Mouse (Mus musculus) CD4-positive, CD25-positive, alpha-beta regulatory T cell, adult 2 months (primary cell): Measurements from ENCODE around the gene Erp44.
A peak's percentile ranks its signal among the peaks of the same experiment; 100 is the strongest.

Source experiments
- DNase-seq: peaks from one replicate; pipeline ENCODE4 v3.0.0-alpha.2; 2012; ENCODE audit warnings: low read depth, low spot score

The Erp44 gene

DNA sequence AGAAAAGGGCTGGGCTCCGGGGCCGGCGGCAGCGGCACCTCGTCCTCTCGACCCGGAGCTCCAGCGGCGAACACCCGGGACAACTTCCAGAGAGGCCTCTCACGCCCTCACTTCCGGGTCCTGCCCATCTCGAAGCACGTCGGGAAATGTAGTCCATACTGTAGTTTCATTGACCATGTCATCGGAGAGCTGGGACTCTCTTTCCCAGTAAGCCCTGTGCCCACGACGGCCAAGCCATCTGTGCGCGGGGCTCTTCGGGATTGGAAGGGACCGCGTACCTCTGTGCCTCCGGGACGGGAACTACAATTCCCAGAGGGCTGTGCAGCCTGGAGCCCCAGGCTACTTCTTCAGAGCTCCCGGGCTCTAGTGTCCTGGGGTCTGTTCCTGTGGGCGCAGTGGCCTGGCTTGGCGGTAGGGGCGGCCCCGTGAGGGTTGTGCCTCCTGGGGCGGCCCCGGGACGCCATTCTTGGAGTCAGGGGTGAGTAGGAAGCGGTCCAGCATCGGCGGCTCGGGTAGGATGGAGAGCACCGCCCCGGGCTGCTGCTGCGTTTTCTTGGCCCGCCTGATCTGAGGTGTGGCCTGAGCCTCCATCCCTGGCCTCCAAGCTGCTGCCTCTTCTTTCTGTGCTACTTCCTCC, at the start of gene Erp44, which contains the start of gene Invs:
Gene Erp44 (minus strand): TSS at position 61 of the 637 bp plus-strand sequence.
Gene Invs (plus strand): TSS at position 263 of the 637 bp plus-strand sequence.
- DNase-seq = peak; percentile 96

DNA sequence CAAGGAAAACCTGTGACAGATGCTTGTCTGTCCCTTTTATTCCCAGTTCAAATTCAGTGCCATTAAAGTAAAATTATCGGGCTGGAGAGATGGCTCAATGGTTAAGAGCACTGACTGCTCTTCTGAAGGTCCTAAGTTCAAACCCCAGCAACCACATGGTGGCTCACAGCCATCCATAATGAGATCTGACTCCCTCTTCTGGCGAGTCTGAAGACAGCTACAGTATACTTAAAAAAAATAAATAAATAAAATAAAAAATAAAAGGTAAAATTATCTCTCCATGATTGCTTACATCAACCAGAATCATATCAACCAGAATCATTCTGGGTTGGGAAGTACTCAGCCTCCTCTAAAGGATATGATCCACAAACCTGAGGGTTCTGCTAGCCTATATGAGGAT, 48.7 kb upstream of the Erp44 start:
- DNase-seq = no peak

GRCm38 (mm10) chr4:48327192-48327591, 47.8 kb upstream of the Erp44 start:
- DNase-seq = no peak

DNA sequence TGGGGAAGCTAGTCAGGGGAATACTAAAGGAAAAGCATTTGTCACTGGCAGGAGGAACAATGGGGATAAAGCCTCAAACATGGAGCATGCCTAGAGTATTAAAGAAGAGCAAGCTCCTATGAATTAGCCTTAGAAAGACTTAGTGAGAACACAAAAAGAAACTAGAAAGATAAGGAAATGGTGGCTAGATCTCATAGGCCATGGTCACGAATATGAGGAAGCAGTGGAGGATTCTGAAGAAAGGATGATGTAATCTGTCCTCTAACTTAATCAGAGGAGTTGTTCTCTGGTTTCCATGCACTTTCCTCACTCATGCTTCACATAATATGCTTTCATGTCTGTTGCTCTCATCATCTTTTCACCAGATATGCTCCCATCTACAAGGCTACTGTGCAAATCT, 42.7 kb upstream of the Erp44 start:
- DNase-seq = no peak

DNA sequence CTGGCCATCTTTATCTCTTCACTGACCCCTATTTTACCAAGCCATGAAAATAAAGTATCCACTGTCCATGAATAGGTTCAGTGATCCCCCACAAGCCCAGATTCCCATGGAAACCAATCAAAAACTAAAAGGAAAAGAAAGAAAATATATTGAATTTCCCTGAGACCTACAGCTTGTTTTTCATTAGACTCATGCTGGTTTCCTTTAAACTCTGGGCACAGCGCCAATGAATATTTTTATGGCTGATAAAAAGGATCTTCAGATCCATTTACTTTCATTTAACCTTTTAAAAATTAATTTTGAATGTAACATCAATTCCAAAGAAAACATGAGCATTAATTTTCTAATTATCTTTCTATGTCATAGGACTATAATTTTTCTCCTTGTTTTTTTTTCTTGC, 41.9 kb upstream of the Erp44 start:
- DNase-seq = no peak

- DNase-seq = no peak
Observed at GRCm38 (mm10) chr4:48316036-48316435, 36.7 kb upstream of the Erp44 start.

DNA sequence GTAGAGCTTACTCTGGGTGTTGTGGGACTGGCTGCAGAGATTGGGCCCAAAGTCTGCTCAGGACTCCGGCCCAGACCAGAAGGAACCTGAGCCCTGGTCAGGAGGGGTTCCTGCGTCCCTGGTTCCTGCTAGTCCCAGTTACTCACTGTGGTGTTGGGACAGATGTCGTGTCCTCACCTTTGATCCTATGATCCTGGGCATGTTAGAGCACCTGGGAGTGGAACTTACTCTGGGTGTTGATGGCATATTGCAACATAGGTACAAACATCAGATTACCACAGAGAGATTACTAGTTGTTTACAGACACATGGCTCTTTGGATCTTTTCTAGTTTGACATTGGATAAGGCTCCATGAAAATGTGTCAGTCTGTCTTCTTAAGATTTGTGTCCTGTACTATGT, 35.5 kb upstream of the Erp44 start:
- no peak for DNase-seq

- DNase-seq = no peak
Observed at GRCm38 (mm10) chr4:48287086-48287757, 7.9 kb upstream of the Erp44 start.

DNA sequence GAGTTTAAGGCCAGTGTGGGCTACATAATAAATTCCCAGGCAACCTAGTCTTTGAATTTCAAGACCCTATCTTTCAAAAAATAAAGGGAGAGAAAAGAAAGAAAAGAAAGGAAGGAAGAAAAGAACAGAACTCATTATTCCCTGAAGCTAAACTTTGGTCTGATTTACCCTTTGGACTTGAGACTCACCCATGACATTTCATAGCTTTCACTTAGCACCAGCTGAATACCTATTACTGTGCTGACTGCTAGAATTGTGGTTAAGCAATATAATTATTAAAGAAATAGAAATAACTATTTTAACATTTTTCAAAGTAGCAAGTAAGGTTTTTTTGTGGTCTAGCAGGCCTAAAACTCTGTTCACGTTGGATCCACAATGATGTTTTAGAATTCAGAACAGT, 1.8 kb upstream of the Erp44 start:
- DNase-seq = no peak

GRCm38 (mm10) chr4:48278757-48279497, 431 bp downstream of the Erp44 start:
- DNase-seq = no peak

DNA sequence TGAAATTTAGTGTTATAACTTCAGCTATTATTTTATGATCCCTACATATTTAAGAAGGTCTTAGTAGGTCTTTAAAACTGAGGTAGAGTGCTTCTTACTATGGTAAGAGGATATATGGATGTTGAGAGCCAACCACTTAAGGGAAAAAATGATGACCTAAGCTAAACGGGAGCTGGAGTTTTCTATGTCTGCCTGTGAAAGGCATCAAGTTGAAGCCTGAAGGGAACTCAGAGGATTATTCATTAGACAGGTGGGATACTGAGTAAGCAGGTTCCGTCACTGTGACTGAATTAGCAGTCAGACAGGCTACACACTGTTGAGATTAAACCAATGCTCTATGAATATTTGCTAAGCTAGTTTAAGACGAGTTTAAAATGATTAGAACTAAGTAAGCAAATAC, 2.3 kb downstream of the Erp44 start:
- DNase-seq = no peak

DNA sequence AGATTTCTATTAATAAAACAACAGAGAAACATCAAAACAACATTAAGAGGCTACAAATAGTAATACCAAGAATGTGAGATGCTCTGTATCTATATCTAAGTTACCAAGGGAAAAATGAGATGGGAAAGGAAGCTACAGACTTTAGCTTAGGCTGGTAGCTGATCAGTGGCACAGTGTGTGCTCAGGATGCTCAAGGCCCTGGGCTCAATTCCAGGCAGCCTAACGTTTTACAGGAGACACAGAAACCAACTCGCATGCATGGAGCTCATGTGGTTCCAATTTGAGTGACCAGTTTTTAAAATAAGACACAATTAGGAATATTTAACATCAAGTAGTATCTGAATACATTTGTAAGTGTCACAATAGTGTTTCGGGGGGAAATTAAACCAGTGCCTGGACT, 3.6 kb downstream of the Erp44 start:
- no peak for DNase-seq

DNA sequence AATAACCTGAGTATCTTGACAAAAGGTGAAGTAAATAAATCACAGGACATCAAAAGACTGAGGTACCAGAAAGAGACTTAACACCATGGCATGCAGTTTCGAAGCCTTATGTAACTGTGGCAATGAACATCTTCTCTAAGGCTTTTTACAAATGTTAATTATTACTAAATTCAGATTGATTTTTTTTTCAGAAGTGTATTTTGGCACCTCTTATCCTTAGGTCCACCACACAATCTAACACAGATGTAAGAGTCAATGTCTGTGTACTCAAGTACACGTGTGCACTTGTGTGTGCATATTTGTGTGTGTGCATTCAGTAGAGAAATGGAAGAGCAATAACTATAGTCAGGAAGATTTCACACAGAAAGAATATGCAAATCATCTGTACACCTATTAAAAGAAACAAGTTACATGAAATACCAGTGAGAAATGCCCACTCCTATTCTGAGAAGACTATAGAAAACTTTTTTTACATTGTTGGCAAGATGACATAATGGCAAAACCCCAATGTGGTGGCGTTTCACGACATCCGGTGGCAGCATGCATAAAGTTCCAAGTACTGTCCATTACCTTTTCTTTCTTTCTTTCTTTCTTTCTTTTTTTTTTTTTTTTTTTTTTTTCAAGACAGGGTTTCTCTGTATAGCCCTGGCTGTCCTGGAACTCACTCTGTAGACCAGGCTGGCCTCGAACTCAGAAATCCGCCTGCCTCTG, 6.1 kb downstream of the Erp44 start:
- DNase-seq = peak; percentile 15

DNA sequence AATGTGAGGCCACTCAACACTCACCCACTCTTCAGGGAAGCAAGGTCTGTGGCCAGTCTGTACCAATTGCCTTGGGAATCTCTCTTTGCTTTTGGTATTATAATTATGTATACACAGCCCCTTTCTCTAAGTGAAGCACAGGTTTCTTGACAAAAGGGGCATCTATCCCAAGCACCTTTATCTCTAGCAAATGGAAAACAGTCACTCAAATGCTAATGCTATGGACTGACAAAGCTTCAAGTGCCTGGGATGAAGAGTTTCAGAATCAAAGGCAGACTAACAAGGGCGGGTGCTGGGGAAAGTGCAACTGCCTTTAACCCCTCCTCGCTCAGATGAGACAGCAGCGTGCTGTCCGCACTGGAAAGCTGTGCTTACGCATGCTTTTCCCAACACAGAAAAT, 7.5 kb downstream of the Erp44 start:
- no peak for DNase-seq

DNA sequence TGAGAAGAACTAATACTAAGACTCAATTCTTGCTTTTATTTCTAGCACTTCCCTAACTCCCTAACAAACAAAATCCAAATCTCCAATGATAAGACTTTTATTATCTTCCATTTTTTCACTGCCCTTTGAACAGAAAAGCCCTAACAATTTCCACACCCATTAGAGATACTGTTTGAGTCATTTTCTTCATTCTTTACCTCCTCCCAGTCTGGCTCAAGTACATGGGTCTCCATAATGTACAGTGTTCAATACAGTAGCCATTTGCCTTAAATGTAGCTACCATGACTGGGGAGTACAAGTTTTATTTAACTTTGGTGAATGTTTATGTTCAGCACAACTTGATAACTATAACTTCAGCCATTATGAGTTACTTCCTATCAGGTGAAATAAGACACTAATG, 8.8 kb downstream of the Erp44 start:
- no peak for DNase-seq

GRCm38 (mm10) chr4:48268127-48268526, 11.2 kb downstream of the Erp44 start:
- peak; percentile 35 for DNase-seq

- peak; percentile 48 for DNase-seq
Observed at GRCm38 (mm10) chr4:48267683-48268082, 11.7 kb downstream of the Erp44 start.

- no peak for DNase-seq
Observed at GRCm38 (mm10) chr4:48258045-48258444, 21.3 kb downstream of the Erp44 start.

DNA sequence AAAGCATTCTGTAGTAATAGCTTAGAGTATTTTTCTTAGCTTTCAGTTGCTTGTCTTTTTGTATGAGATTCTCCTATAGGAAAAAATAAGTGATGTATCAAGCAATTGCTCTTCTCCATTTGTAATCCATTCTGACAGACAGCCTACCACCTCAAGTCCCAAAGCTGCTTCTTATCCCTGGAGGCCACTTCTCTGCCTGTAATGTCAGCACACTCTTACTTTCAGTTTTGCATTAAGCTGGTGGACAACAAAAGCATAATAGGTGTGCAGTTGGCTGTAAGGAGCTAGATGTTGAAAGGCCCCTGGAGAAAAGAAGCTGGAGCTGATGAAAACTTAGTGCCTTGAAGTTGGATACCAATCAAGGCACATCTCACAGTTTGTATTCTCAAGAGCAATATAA, 26.1 kb downstream of the Erp44 start:
- DNase-seq = peak; percentile 15

DNA sequence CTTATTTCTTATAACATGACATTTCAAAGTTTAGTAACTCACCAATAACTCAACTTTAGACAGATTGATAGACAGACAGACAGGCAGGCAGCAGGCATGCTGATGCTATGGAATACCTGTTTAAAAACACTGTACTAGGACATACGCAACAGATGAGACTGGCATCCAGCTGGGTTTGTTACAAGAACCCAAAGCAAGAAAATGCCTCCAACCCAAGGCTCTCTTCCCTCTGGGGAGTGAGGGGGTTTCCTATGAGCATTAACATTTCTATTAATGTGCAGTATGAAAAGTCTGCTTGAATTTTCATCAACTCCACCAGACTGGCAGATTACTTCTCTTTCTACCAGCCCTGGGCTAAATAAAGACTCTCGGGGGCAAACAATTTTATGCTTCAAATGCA, 35.1 kb downstream of the Erp44 start:
- no peak for DNase-seq

- DNase-seq = peak; percentile 9
Observed at GRCm38 (mm10) chr4:48243737-48244136, 35.6 kb downstream of the Erp44 start.

DNA sequence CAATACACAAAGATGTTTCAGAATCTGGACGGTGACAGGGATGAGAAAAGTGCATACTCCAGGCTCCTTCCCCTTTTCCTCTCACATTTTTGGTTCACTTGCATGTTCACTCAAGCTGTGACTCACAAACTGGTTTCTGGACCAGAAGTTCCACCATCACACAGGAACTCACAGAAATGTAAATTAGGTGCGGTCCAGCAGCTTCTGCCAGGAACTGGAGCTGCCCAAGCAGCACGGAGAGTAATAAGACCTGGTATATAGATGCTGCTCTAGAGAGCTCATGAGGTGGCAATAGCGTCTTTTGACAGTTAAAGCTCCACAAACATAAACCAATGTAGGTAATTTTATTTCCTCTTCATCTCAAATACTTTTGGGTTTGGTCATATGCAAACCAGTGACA, 36.9 kb downstream of the Erp44 start:
- no peak for DNase-seq
